In the genomic region with DNA sequence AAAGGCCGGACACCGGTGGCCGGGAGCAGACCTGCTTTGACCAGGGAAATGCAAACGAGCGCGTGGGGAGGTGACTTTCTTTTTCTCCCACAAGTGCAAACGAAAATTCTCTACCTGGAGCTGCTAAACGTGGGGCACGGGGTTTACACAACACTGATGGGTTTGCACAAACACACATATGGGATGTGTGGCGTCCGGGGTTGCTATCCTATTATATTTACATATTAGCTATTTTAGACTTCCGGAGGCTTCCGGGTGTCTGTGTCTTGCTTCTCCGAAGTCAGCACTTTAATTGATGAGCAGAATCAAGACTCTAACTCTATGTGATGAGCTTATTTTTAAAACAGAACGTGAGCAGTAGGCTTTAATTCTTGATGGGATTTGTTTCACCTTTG, we compare ENCODE assay signal across 8 mouse cellular contexts. TPM values are rescaled to one million over a fixed set of nuclear protein-coding genes. Genes with fewer than 3 reads are reported as not detected.
DNase-seq lines count a peak whose midpoint lies in the region; ATAC-seq and TF ChIP-seq lines count a peak whose summit lies in the region.

No protein-coding gene starts in this region.

- no peaks in the 10 kb centered on the region for H3K9me3 ChIP-seq in embryonic facial prominence, embryonic 13.5 days
- H3K9me3 ChIP-seq in limb, embryonic 12.5 days: no peaks in the 10 kb centered on the region
- no peaks in the 10 kb centered on the region for H3K9me3 ChIP-seq in neural tube, embryonic 14.5 days (ENCODE audit: control insufficient read depth, low read length)

- H3K4me3 ChIP-seq in lung, adult 2 months (replicated peaks; ENCODE audit: extremely low read depth, low read depth, low read length): peak overlapping the region; percentile 82
- peak overlapping the region; percentile 64 for H3K4me3 ChIP-seq in embryonic facial prominence, embryonic 13.5 days
- H3K4me3 ChIP-seq in limb, embryonic 12.5 days (replicated peaks): peak overlapping the region; percentile 68
- H3K4me3 ChIP-seq in neural tube, embryonic 14.5 days (ENCODE audit: low read depth, low read length): peak overlapping the region; percentile 45

- peak overlapping the region; percentile 96 for H3K4me2 ChIP-seq in embryonic facial prominence, embryonic 13.5 days
- H3K4me2 ChIP-seq in limb, embryonic 12.5 days: peak overlapping the region; percentile 96
- peak overlapping the region; percentile 54 for H3K4me2 ChIP-seq in neural tube, embryonic 14.5 days (ENCODE audit: low read depth, low read length)

- no peak for ATAC-seq in embryonic facial prominence, embryonic 13.5 days (ENCODE audit: insufficient number of reproducible peaks, insufficient read depth, low FRiP score, low TSS enrichment, low read depth)
- ATAC-seq in limb, embryonic 12.5 days (ENCODE audit: insufficient number of reproducible peaks, insufficient read depth, low FRiP score, low TSS enrichment, low read depth): no peak
- ATAC-seq in neural tube, embryonic 14.5 days (ENCODE audit: low read depth): no peak

- 0 out of 2 replicates have a peak, but pooled peaks cover 3% of the 10 kb centered on the region for H3K4me1 ChIP-seq in lung, adult 2 months (ENCODE audit: control insufficient read depth, insufficient read depth, low read length)
- peaks cover 9% of the 10 kb centered on the region; the same call in 1 of the 2 replicates for H3K4me1 ChIP-seq in embryonic facial prominence, embryonic 13.5 days
- peaks cover 9% of the 10 kb centered on the region for H3K4me1 ChIP-seq in limb, embryonic 12.5 days (replicated peaks)
- H3K4me1 ChIP-seq in neural tube, embryonic 14.5 days (ENCODE audit: control insufficient read depth, insufficient read depth, low read length): peaks cover 4% of the 10 kb centered on the region

- TF ChIP-seq POLR2A in lung, adult 2 months (IDR thresholded peaks at IDR 0.05; ENCODE audit: borderline replicate concordance, extremely low read depth, low read depth, low read length): no peak

- DNase-seq in lung, adult 2 months: no peak
- DNase-seq in lung, postnatal 10 days: no peak
- DNase-seq in right cerebral cortex, postnatal 36 days (ENCODE audit: low spot score in 2 of 2): no peak
- DNase-seq in cerebellum, adult 8-10 months: no peak
- DNase-seq in cerebellum, adult 11-12 months: no peak

- no peak overlapping the region for H3K27ac ChIP-seq in embryonic facial prominence, embryonic 13.5 days
- H3K27ac ChIP-seq in limb, embryonic 12.5 days: no peak overlapping the region
- H3K27ac ChIP-seq in neural tube, embryonic 14.5 days (ENCODE audit: low read depth, low read length): no peak overlapping the region

- WGBS in lung, adult 2 months: 5% methylated on average over 15 of the region's 15 CpGs
- WGBS in embryonic facial prominence, embryonic 13.5 days: 13% methylated on average over 15 of the region's 15 CpGs
- 16% methylated on average over 15 of the region's 15 CpGs for WGBS in limb, embryonic 12.5 days
- 20% methylated on average over 15 of the region's 15 CpGs for WGBS in neural tube, embryonic 14.5 days

- peaks cover 40% of the 10 kb centered on the region for H3K27me3 ChIP-seq in embryonic facial prominence, embryonic 13.5 days
- H3K27me3 ChIP-seq in limb, embryonic 12.5 days: peaks cover 3% of the 10 kb centered on the region; the same call in 1 of the 2 replicates
- 0 out of 2 replicates have a peak, but pooled peaks cover 3% of the 10 kb centered on the region for H3K27me3 ChIP-seq in neural tube, embryonic 14.5 days (ENCODE audit: control insufficient read depth, insufficient read depth, low read length)

- no peaks in the 10 kb centered on the region for H3K36me3 ChIP-seq in embryonic facial prominence, embryonic 13.5 days
- no peaks in the 10 kb centered on the region for H3K36me3 ChIP-seq in limb, embryonic 12.5 days
- H3K36me3 ChIP-seq in neural tube, embryonic 14.5 days (ENCODE audit: control insufficient read depth, insufficient read depth, low read length): no peaks in the 10 kb centered on the region

- peak overlapping the region; percentile 73 for H3K9ac ChIP-seq in embryonic facial prominence, embryonic 13.5 days
- H3K9ac ChIP-seq in limb, embryonic 12.5 days (replicated peaks): peak overlapping the region; percentile 75; the same call in 1 of the 2 replicates
- no peak overlapping the region for H3K9ac ChIP-seq in neural tube, embryonic 14.5 days (replicated peaks; ENCODE audit: low read depth, low read length)

- TF ChIP-seq CTCF in lung, adult 2 months (IDR thresholded peaks at IDR 0.05; ENCODE audit: insufficient read depth, low read length): no peak

RNA-seq across cellular contexts. Expression of gene Enpp1, which starts 0.4 kb away (rescaled TPM):
- 1.2 and 2.4 TPM in 2 replicates for polyA plus RNA-seq in lung, adult 2 months (2012; rRNA removed)
- polyA plus RNA-seq in embryonic facial prominence, embryonic 13.5 days (2015; fragmentation: Nextera tagmentation; extraction: Ambion mirVana): 3.2 and 5.1 TPM in 2 replicates
- 3.3 and 3.6 TPM in 2 replicates for polyA plus RNA-seq in limb, embryonic 12.5 days (2016; fragmentation: Nextera tagmentation; extraction: Ambion mirVana)
- polyA plus RNA-seq in neural tube, embryonic 14.5 days (2014; fragmentation: Nextera tagmentation; extraction: Ambion mirVana): 0.52 and 5.3 TPM in 2 replicates
